Comparison of ENCODE assay signal across 21 mouse cellular contexts in genomic region chr11:103213712-103214111, GRCm38 (mm10). TPM values are rescaled to one million over a fixed set of nuclear protein-coding genes. Genes with fewer than 3 reads are reported as not detected.
A peak's percentile ranks its signal among the peaks of the same experiment; 100 is the strongest.
DNase-seq lines count a peak whose midpoint lies in the region; TF ChIP-seq lines count a peak whose summit lies in the region.
"Had no signal": no experiment of that assay in that cellular context is flagged by ENCODE, and none has a peak within 500 bp of the region (broad histone marks: within the 10 kb centered on the region; RNA-seq: fewer than 3 reads in every experiment).

No protein-coding gene starts in this region.

- TF ChIP-seq CTCF in gastrocnemius, adult 2 months (IDR thresholded peaks at IDR 0.05), result peak; percentile 26; the same call in 1 of the 2 replicates
- peak; percentile 8; the same call in 1 of the 2 replicates for TF ChIP-seq CTCF in liver, adult 2 months (IDR thresholded peaks at IDR 0.05; ENCODE audit: low read depth, low read length)
- TF ChIP-seq CTCF in CH12.LX (conservative IDR thresholded peaks at IDR 0.05 in 1 of 2, IDR thresholded peaks at IDR 0.05 in 1 of 2; ENCODE audit: low read depth in 2 of 2, low read length in 2 of 2), result peak; percentile 21 to 49; a peak in 1 of 4 replicates
- TF ChIP-seq CTCF in bone marrow macrophage, adult 2 months (IDR thresholded peaks at IDR 0.05; ENCODE audit: low read depth, low read length), result peak; percentile 36; the same call in 1 of the 2 replicates

- H3K27me3 ChIP-seq in liver, adult 2 months (ENCODE audit: control insufficient read depth, insufficient read depth, low read length), result 0 out of 2 replicates have a peak, but pooled peaks cover 3% of the 10 kb centered on the region
- no peaks in the 10 kb centered on the region for H3K27me3 ChIP-seq in CH12.LX (replicated peaks)
- peaks cover 26% of the 10 kb centered on the region for H3K27me3 ChIP-seq in embryonic facial prominence, embryonic 10.5 days (replicated peaks; ENCODE audit: low read depth, poor library complexity, severe bottlenecking)
- H3K27me3 ChIP-seq: heart, embryonic 15.5 days had no signal

- peaks cover 10% of the 10 kb centered on the region for H3K9me3 ChIP-seq in CH12.LX (replicated peaks; ENCODE audit: low read length)
- peaks cover 7% of the 10 kb centered on the region; the same call in 1 of the 2 replicates for H3K9me3 ChIP-seq in embryonic facial prominence, embryonic 10.5 days
- H3K9me3 ChIP-seq: heart, embryonic 15.5 days; kidney, embryonic 15.5 days; midbrain, embryonic 13.5 days had no signal

- H3K4me3 ChIP-seq in gastrocnemius, adult 2 months, result no peak overlapping the region
- H3K4me3 ChIP-seq in liver, adult 2 months (ENCODE audit: insufficient read depth, low read depth, low read length), result no peak overlapping the region
- H3K4me3 ChIP-seq in CH12.LX (replicated peaks in 1 of 3; ENCODE audit: low read depth in 2 of 3, low read length in 2 of 3, poor library complexity in 1 of 3), result no peak overlapping the region
- H3K4me3 ChIP-seq in bone marrow macrophage, adult 2 months (ENCODE audit: insufficient read depth, low read length), result no peak overlapping the region
- H3K4me3 ChIP-seq in embryonic facial prominence, embryonic 10.5 days, result no peak overlapping the region
- H3K4me3 ChIP-seq: heart, embryonic 15.5 days; kidney, embryonic 15.5 days; midbrain, embryonic 13.5 days had no signal

- H3K4me1 ChIP-seq in liver, adult 2 months (ENCODE audit: control insufficient read depth, insufficient read depth, low read length), result peaks cover 8% of the 10 kb centered on the region; the same call in 1 of the 2 replicates
- H3K4me1 ChIP-seq in CH12.LX (ENCODE audit: control insufficient read depth in 1 of 2, insufficient read depth in 2 of 2), result 0 out of 4 replicates have a peak, but pooled peaks cover 0 to 6% of the 10 kb centered on the region in 2 experiments
- peaks cover 19% of the 10 kb centered on the region for H3K4me1 ChIP-seq in bone marrow macrophage, adult 2 months (ENCODE audit: control insufficient read depth, insufficient read depth, low read length)
- peaks cover 14% of the 10 kb centered on the region for H3K4me1 ChIP-seq in embryonic facial prominence, embryonic 10.5 days

- H3K79me2 ChIP-seq in liver, adult 2 months (ENCODE audit: control insufficient read depth, insufficient read depth, low read length), result no peaks in the 10 kb centered on the region
- no peaks in the 10 kb centered on the region for H3K79me2 ChIP-seq in CH12.LX (replicated peaks; ENCODE audit: control insufficient read depth, extremely low read depth, insufficient read depth, poor library complexity, severe bottlenecking)

- TF ChIP-seq RAD21 in CH12.LX (IDR thresholded peaks at IDR 0.05; ENCODE audit: low read depth, low read length), result no peak; the same call in none of the 2 replicates

- no peak for TF ChIP-seq POLR2A in liver, adult 2 months (IDR thresholded peaks at IDR 0.05; ENCODE audit: extremely low read depth, insufficient read depth, low read length)
- no peak for TF ChIP-seq POLR2A in CH12.LX (IDR thresholded peaks at IDR 0.05; ENCODE audit: low read depth, low read length)
- no peak for TF ChIP-seq POLR2A in bone marrow macrophage, adult 2 months (IDR thresholded peaks at IDR 0.05; ENCODE audit: borderline replicate concordance, low read depth, low read length)

- no peak overlapping the region for H3K9ac ChIP-seq in liver, adult 2 months (ENCODE audit: low read depth, low read length)
- H3K9ac ChIP-seq in CH12.LX (ENCODE audit: insufficient read depth, low read depth), result no peak overlapping the region
- H3K9ac ChIP-seq: heart, embryonic 15.5 days; kidney, embryonic 15.5 days; midbrain, embryonic 13.5 days had no signal

- no peaks in the 10 kb centered on the region for H3K36me3 ChIP-seq in liver, adult 2 months (ENCODE audit: control insufficient read depth, insufficient read depth, low read length)
- peaks cover 0 to 2% of the 10 kb centered on the region in 2 experiments for H3K36me3 ChIP-seq in CH12.LX (replicated peaks in 1 of 2; ENCODE audit: control insufficient read depth in 1 of 2, insufficient read depth in 1 of 2, low read length in 1 of 2)
- no peaks in the 10 kb centered on the region for H3K36me3 ChIP-seq in embryonic facial prominence, embryonic 10.5 days (replicated peaks)
- H3K36me3 ChIP-seq: heart, embryonic 15.5 days; kidney, embryonic 15.5 days; midbrain, embryonic 13.5 days had no signal

- 84% methylated on average over 5 of the region's 5 CpGs for WGBS in liver, adult 2 months
- WGBS in embryonic facial prominence, embryonic 10.5 days, result 81% methylated on average over 5 of the region's 5 CpGs

- H3K27ac ChIP-seq in gastrocnemius, adult 2 months, result no peak overlapping the region
- H3K27ac ChIP-seq in liver, adult 2 months (replicated peaks; ENCODE audit: insufficient read depth, low read depth, low read length), result no peak overlapping the region
- H3K27ac ChIP-seq in CH12.LX (ENCODE audit: insufficient read depth, low read depth), result no peak overlapping the region
- H3K27ac ChIP-seq in bone marrow macrophage, adult 2 months (ENCODE audit: insufficient read depth, low read depth, low read length), result no peak overlapping the region
- no peak overlapping the region for H3K27ac ChIP-seq in embryonic facial prominence, embryonic 10.5 days (replicated peaks)
- H3K27ac ChIP-seq: heart, embryonic 15.5 days; kidney, embryonic 15.5 days; midbrain, embryonic 13.5 days had no signal

- no peak for DNase-seq in gastrocnemius, adult 2 months
- no peak for DNase-seq in gastrocnemius, postnatal 4 days (ENCODE audit: low spot score in 2 of 2)
- DNase-seq in liver, adult 2 months (ENCODE audit: extremely low read depth, low read depth, low spot score), result no peak
- DNase-seq in liver, result no peak
- no peak for DNase-seq in CH12.LX (ENCODE audit: extremely low read depth)
- DNase-seq in urinary bladder, postnatal 14 days (ENCODE audit: low spot score), result no peak
- no peak for DNase-seq in embryonic facial prominence, embryonic 10.5 days (ENCODE audit: low spot score)
- DNase-seq: adrenal gland, postnatal 25 days; cerebellum, adult 9-11 months; right cerebral cortex, adult 18-20 months had no signal

- intact Hi-C loops in gastrocnemius, adult 2 months (cut with DNase I), result no loop called here

- in situ Hi-C loops in CH12.LX (cut with MboI; ENCODE audit: low pct_ligation_motif_present, low pct_unique_long_range_greater_than_20kb, low sequenced_read_pairs), result no loop called here

- dilution Hi-C loops in CH12.LX (cut with MboI; ENCODE audit: extremely low pct_ligation_motif_present, extremely low pct_unique_long_range_greater_than_20kb, low sequenced_read_pairs), result no loop called here

- H3K4me2 ChIP-seq in CH12.LX (ENCODE audit: insufficient read depth, low read depth, poor library complexity, severe bottlenecking), result no peak overlapping the region
- H3K4me2 ChIP-seq: heart, embryonic 15.5 days; kidney, embryonic 15.5 days; midbrain, embryonic 13.5 days had no signal

- no peak for TF ChIP-seq EP300 in CH12.LX (IDR thresholded peaks at IDR 0.05; ENCODE audit: low read length)

TF ChIP-seq in CH12.LX, 34 proteins besides CTCF, POLR2A, EP300 and RAD21:
- no peak for TF ChIP-seq MAX (IDR thresholded peaks at IDR 0.05; ENCODE audit: low read length)
- peak; percentile 15; the same call in 1 of the 2 replicates for TF ChIP-seq SMC3 (IDR thresholded peaks at IDR 0.05; ENCODE audit: low read depth, low read length)

RNA-seq across cellular contexts. Expression of gene Spata32, which starts 4.5 kb away (rescaled TPM):
- not detected for total RNA-seq in gastrocnemius, adult 2 months (2021)
- total RNA-seq in gastrocnemius, postnatal 4 days (2021), result not detected
- not detected in 2 replicates for total RNA-seq in liver, adult 2 months (2014; rRNA removed)
- polyA plus RNA-seq in liver, adult 2 months (2012; rRNA removed), result not detected in 2 replicates
- total RNA-seq in CH12.LX (2012; rRNA removed) (not detected in 2 replicates), CH12.LX (2014; rRNA removed) (not detected in 2 replicates)
- polyA plus RNA-seq in CH12.LX (2012; ENCODE audit: insufficient read length, low read depth), result not detected in 2 replicates
- polyA plus RNA-seq in bone marrow macrophage, adult 2 months (2012; ENCODE audit: insufficient read depth, insufficient read length, missing spikeins), result not detected in 2 replicates
- polyA plus RNA-seq in embryonic facial prominence, embryonic 10.5 days (2016; fragmentation: Nextera tagmentation; extraction: Ambion mirVana), result not detected in 2 replicates
- total RNA-seq: adrenal gland, postnatal 25 days; hematopoietic stem cell, adult 5-6 weeks; megakaryocyte progenitor cell, adult 5-6 weeks had no signal
- polyA plus RNA-seq: C2C12; forebrain, embryonic 14.5 days; heart, embryonic 15.5 days; kidney, embryonic 15.5 days; limb, embryonic 14.5 days; lung, postnatal 0 days; stomach, embryonic 14.5 days had no signal

RNA-seq across cellular contexts. Expression of gene 1700023F06Rik, which starts 5.4 kb away (rescaled TPM):
- total RNA-seq in gastrocnemius, adult 2 months (2021), result not detected
- not detected for total RNA-seq in gastrocnemius, postnatal 4 days (2021)
- total RNA-seq in liver, adult 2 months (2014; rRNA removed), result not detected in 2 replicates
- polyA plus RNA-seq in liver, adult 2 months (2012; rRNA removed), result not detected in 2 replicates
- total RNA-seq in CH12.LX (2012; rRNA removed) (not detected in 2 replicates), CH12.LX (2014; rRNA removed) (not detected in 2 replicates)
- not detected in 2 replicates for polyA plus RNA-seq in CH12.LX (2012; ENCODE audit: insufficient read length, low read depth)
- polyA plus RNA-seq in bone marrow macrophage, adult 2 months (2012; ENCODE audit: insufficient read depth, insufficient read length, missing spikeins), result not detected in 2 replicates
- 0.47 and 0.49 TPM in 2 replicates for polyA plus RNA-seq in embryonic facial prominence, embryonic 10.5 days (2016; fragmentation: Nextera tagmentation; extraction: Ambion mirVana)
- total RNA-seq: adrenal gland, postnatal 25 days; hematopoietic stem cell, adult 5-6 weeks had no signal

RNA-seq across cellular contexts. Expression of gene Fmnl1, which starts 42.8 kb away (rescaled TPM):
- 1 to 10 TPM; 4.2 to 5.7 TPM for total RNA-seq in gastrocnemius, adult 2 months (2021)
- total RNA-seq in gastrocnemius, postnatal 4 days (2021), result 1 to 10 TPM; 8.1 to 8.2 TPM
- 0.46 and 0.74 TPM in 2 replicates for total RNA-seq in liver, adult 2 months (2014; rRNA removed)
- polyA plus RNA-seq in liver, adult 2 months (2012; rRNA removed), result 0.86 and 2.2 TPM in 2 replicates
- total RNA-seq in CH12.LX (2012; rRNA removed), result 35.0 and 36.5 TPM in 2 replicates
- 5.6 and 6.9 TPM in 2 replicates for total RNA-seq in CH12.LX (2014; rRNA removed)
- polyA plus RNA-seq in CH12.LX (2012; ENCODE audit: insufficient read length, low read depth), result 104 and 118 TPM in 2 replicates
- polyA plus RNA-seq in bone marrow macrophage, adult 2 months (2012; ENCODE audit: insufficient read depth, insufficient read length, missing spikeins), result 216 and 241 TPM in 2 replicates
- 0.49 and 0.67 TPM in 2 replicates for polyA plus RNA-seq in embryonic facial prominence, embryonic 10.5 days (2016; fragmentation: Nextera tagmentation; extraction: Ambion mirVana)

RNA-seq across cellular contexts. Expression of gene Map3k14, which starts 53.6 kb away (rescaled TPM):
- 1 to 10 TPM; 4.1 to 4.2 TPM for total RNA-seq in gastrocnemius, adult 2 months (2021)
- total RNA-seq in gastrocnemius, postnatal 4 days (2021), result 1 to 10 TPM; 7.7 to 7.8 TPM
- 1.4 and 2.2 TPM in 2 replicates for total RNA-seq in liver, adult 2 months (2014; rRNA removed)
- 2.0 and 2.1 TPM in 2 replicates for polyA plus RNA-seq in liver, adult 2 months (2012; rRNA removed)
- total RNA-seq in CH12.LX (2012; rRNA removed) (9.9 TPM in 2 replicates), CH12.LX (2014; rRNA removed) (4.2 and 4.5 TPM in 2 replicates)
- 9.0 and 11.2 TPM in 2 replicates for polyA plus RNA-seq in CH12.LX (2012; ENCODE audit: insufficient read length, low read depth)
- polyA plus RNA-seq in bone marrow macrophage, adult 2 months (2012; ENCODE audit: insufficient read depth, insufficient read length, missing spikeins), result 17.9 and 18.7 TPM in 2 replicates
- polyA plus RNA-seq in embryonic facial prominence, embryonic 10.5 days (2016; fragmentation: Nextera tagmentation; extraction: Ambion mirVana), result 3.1 and 3.2 TPM in 2 replicates
